Mouse (Mus musculus): ENCODE data around the gene Hist1h1c. TPM values are rescaled to one million over a fixed set of nuclear protein-coding genes. Genes with fewer than 3 reads are reported as not detected.
"Not testable (repeated sequence)": the region's sequence is repeated elsewhere in the genome, so short reads cannot be mapped to it uniquely, and the experiment has no call there.

The Hist1h1c gene
- polyA plus RNA-seq, 1 experiment from 2014 or later: 16.7 TPM

DNA sequence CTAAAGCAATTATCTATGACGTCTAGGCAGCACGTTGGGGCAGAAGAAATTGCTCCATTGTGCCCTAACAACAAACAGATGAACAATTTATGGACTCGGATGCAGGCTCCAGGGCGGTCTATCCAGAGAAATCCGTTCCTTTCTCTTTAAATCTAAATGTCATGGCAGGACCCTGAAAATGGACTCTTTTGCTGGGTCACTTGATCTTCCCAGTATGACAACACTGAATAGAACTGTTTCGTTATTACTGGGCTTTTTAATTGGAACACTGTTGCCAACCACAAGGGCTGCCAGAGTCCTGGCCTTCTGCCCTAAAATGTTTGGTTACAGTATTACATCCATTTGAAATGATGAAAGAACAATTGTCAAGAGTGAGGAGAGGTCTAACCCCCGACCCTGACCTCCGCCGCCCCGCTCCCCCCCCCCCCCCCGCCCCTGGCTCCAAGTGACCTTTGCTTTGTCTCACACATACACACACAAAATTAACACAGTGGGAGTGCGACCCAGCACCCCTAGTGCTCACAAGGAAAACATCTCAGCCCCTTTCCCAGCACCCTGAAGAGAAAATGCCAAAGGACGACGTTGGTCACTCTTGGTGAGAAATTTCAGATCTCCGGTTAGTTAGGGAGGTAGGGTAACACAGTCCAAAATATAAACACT is 28.8 kb upstream of the Hist1h1c start:
- Histone ChIP-seq H3K9me3 (ENCODE audit: control insufficient read depth, low read length) (no peaks in the 10 kb centered on the region), H3K4me3 (replicated peaks; ENCODE audit: low read length) (peak overlapping the region; percentile 35), H3K9ac (replicated peaks; ENCODE audit: low read depth, low read length) (peak overlapping the region; percentile 43), H3K27ac (ENCODE audit: low read length) (no peak overlapping the region), H3K4me2 (ENCODE audit: low read length) (peak overlapping the region; percentile 56), H3K4me1 (replicated peaks; ENCODE audit: control insufficient read depth, insufficient read depth, low read length) (peaks cover 12% of the 10 kb centered on the region), H3K27me3 (replicated peaks; ENCODE audit: control insufficient read depth, insufficient read depth, low read length) (no peaks in the 10 kb centered on the region; the same call in 1 of the 2 replicates), H3K36me3 (ENCODE audit: control insufficient read depth, insufficient read depth) (no peaks in the 10 kb centered on the region)
- whole genome bisulfite sequencing: 15% methylated on average over 15 of the region's 15 CpGs
- no peak for ATAC-seq

DNA sequence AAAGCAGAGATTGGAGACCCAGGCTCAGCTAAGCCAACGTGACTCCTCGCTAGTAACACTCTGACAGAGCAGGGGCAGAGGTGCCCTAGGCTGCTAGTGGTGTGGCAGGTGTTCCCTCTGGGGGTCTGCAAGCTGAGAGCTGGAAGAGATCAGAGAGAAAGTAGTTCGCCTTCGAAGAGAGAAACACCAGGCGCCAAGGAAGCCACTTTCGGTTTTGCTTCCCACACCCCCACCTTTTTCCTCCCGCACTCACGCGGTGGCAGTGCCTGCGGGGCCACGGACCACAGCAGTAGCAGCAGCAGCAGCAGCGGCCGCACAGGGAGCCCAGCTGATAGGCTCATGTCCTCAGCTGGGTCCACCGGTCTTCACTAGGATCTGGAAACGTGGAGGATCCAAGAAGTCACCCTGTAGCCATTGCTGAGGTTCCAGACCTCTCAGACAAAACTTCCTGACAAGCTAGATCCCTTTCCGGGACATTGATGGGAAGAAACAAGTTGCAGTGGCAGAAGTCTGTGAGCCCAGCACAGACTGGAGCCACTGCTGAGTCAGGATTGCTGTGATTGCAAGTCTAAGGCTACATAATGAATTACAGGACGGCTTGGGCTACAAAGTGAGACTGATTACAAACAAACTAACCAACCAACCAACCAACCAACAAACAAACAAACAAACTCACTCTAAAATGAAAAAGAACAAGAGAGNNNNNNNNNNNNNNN is 28.1 kb upstream of the Hist1h1c start, which contains the start of gene Hfe:
Gene Hfe, minus strand, starts transcription at position 481 of the 716 bp plus-strand sequence.
- peaks cover 12% of the 10 kb centered on the region for H3K4me1 ChIP-seq (replicated peaks; ENCODE audit: control insufficient read depth, insufficient read depth, low read length)
- H3K27me3 ChIP-seq (replicated peaks; ENCODE audit: control insufficient read depth, insufficient read depth, low read length): no peaks in the 10 kb centered on the region; the same call in 1 of the 2 replicates
- peak within 1 kb of the TSS; percentile 43 for H3K9ac ChIP-seq (replicated peaks; ENCODE audit: low read depth, low read length)
- peak within 1 kb of the TSS; percentile 56 for H3K4me2 ChIP-seq (ENCODE audit: low read length)
- ATAC-seq: 0 out of 2 replicates have a peak, but pooled peaks have one; percentile 40
- H3K4me3 ChIP-seq (replicated peaks; ENCODE audit: low read length): peak within 1 kb of the TSS; percentile 35
- no peaks in the 10 kb centered on the region for H3K9me3 ChIP-seq (ENCODE audit: control insufficient read depth, low read length)
- no peak within 1 kb of the TSS for H3K27ac ChIP-seq (ENCODE audit: low read length)
- no peaks in the 10 kb centered on the region for H3K36me3 ChIP-seq (ENCODE audit: control insufficient read depth, insufficient read depth)
- 5% methylated on average over 17 of the region's 17 CpGs for WGBS

GRCm38 (mm10) chr13:23716261-23717042 is 22.2 kb upstream of the Hist1h1c start:
- Histone ChIP-seq H3K36me3 (ENCODE audit: control insufficient read depth, insufficient read depth) (no peaks in the 10 kb centered on the region), H3K27ac (ENCODE audit: low read length) (no peak overlapping the region), H3K4me1 (replicated peaks; ENCODE audit: control insufficient read depth, insufficient read depth, low read length) (no peaks in the 10 kb centered on the region), H3K9ac (replicated peaks; ENCODE audit: low read depth, low read length) (no peak overlapping the region), H3K9me3 (ENCODE audit: control insufficient read depth, low read length) (no peaks in the 10 kb centered on the region), H3K4me2 (ENCODE audit: low read length) (no peak overlapping the region), H3K4me3 (replicated peaks; ENCODE audit: low read length) (no peak overlapping the region), H3K27me3 (replicated peaks; ENCODE audit: control insufficient read depth, insufficient read depth, low read length) (no peaks in the 10 kb centered on the region)
- no peak for ATAC-seq
- 87% methylated on average over 5 of the region's 5 CpGs for WGBS

GRCm38 (mm10) chr13:23717176-23717575 is 21.4 kb upstream of the Hist1h1c start:
- Histone ChIP-seq H3K27ac (ENCODE audit: low read length) (no peak overlapping the region), H3K27me3 (replicated peaks; ENCODE audit: control insufficient read depth, insufficient read depth, low read length) (no peaks in the 10 kb centered on the region), H3K36me3 (ENCODE audit: control insufficient read depth, insufficient read depth) (no peaks in the 10 kb centered on the region), H3K4me2 (ENCODE audit: low read length) (no peak overlapping the region), H3K9ac (replicated peaks; ENCODE audit: low read depth, low read length) (no peak overlapping the region), H3K9me3 (ENCODE audit: control insufficient read depth, low read length) (no peaks in the 10 kb centered on the region), H3K4me3 (replicated peaks; ENCODE audit: low read length) (no peak overlapping the region), H3K4me1 (replicated peaks; ENCODE audit: control insufficient read depth, insufficient read depth, low read length) (no peaks in the 10 kb centered on the region)
- WGBS: 63% methylated on average over 11 of the region's 11 CpGs
- no peak for ATAC-seq

GRCm38 (mm10) chr13:23717593-23718245 is 20.9 kb upstream of the Hist1h1c start:
- not testable (repeated sequence) for H3K4me1 ChIP-seq (replicated peaks; ENCODE audit: control insufficient read depth, insufficient read depth, low read length); H3K4me3 ChIP-seq (replicated peaks; ENCODE audit: low read length); H3K27ac ChIP-seq (ENCODE audit: low read length); H3K27me3 ChIP-seq (replicated peaks; ENCODE audit: control insufficient read depth, insufficient read depth, low read length); H3K9ac ChIP-seq (replicated peaks; ENCODE audit: low read depth, low read length); ATAC-seq; H3K9me3 ChIP-seq (ENCODE audit: control insufficient read depth, low read length); H3K4me2 ChIP-seq (ENCODE audit: low read length); H3K36me3 ChIP-seq (ENCODE audit: control insufficient read depth, insufficient read depth)
- 15% methylated on average over 2 of the region's 2 CpGs for WGBS

DNA sequence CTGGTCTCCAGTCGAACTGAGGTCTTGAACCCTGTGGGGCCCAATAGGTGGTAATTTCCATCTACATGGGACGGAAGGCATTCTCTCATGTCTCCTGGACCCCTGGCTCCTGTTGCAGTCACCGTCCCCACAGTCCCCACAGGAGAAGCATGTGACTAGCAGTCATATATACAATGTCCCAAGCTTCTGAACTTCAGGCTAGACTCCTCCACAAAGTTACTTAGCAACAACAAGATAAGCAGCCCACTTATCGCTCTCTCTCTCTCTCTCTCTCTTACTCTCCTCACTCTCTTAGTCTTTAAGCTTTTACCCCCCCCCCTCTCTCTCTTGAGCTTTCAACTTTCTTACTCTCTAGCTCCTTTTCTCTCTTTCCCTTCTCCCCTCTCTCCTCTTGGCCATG is 14.4 kb upstream of the Hist1h1c start:
- H3K36me3 ChIP-seq (ENCODE audit: control insufficient read depth, insufficient read depth): no peaks in the 10 kb centered on the region
- no peak for ATAC-seq
- H3K27ac ChIP-seq (ENCODE audit: low read length): no peak overlapping the region
- no peak overlapping the region for H3K9ac ChIP-seq (replicated peaks; ENCODE audit: low read depth, low read length)
- no peaks in the 10 kb centered on the region for H3K9me3 ChIP-seq (ENCODE audit: control insufficient read depth, low read length)
- no peaks in the 10 kb centered on the region for H3K4me1 ChIP-seq (replicated peaks; ENCODE audit: control insufficient read depth, insufficient read depth, low read length)
- WGBS: 91% methylated on average over 4 of the region's 4 CpGs
- no peak overlapping the region for H3K4me3 ChIP-seq (replicated peaks; ENCODE audit: low read length)
- no peak overlapping the region for H3K4me2 ChIP-seq (ENCODE audit: low read length)
- H3K27me3 ChIP-seq (replicated peaks; ENCODE audit: control insufficient read depth, insufficient read depth, low read length): no peaks in the 10 kb centered on the region

DNA sequence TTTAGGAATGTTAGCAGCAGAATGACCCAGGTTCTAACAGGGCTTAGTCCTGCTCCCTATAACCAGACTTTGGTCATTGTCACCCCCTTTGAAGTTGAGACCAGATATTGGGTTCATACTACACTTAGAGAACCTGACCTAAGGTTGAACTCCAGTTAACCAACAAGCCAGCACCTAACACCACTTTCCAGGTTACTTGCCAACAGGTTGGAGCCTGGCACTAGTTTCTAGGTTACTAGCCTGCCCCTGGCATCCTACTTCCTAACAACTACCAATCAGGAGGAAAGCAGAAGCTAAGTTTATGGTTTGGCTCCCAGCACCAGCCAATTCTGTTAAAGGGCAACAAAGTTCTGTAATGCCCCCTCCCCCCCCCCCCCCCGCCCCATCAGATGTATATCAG is 13.4 kb upstream of the Hist1h1c start:
- Histone ChIP-seq H3K4me3 (replicated peaks; ENCODE audit: low read length) (no peak overlapping the region), H3K4me1 (replicated peaks; ENCODE audit: control insufficient read depth, insufficient read depth, low read length) (no peaks in the 10 kb centered on the region), H3K9me3 (ENCODE audit: control insufficient read depth, low read length) (no peaks in the 10 kb centered on the region), H3K9ac (replicated peaks; ENCODE audit: low read depth, low read length) (no peak overlapping the region), H3K27me3 (replicated peaks; ENCODE audit: control insufficient read depth, insufficient read depth, low read length) (no peaks in the 10 kb centered on the region), H3K27ac (ENCODE audit: low read length) (no peak overlapping the region), H3K4me2 (ENCODE audit: low read length) (no peak overlapping the region), H3K36me3 (ENCODE audit: control insufficient read depth, insufficient read depth) (no peaks in the 10 kb centered on the region)
- WGBS: no CpG with 5 or more reads among the region's 1 CpGs
- no peak for ATAC-seq

- no peaks in the 10 kb centered on the region for H3K36me3 ChIP-seq (ENCODE audit: control insufficient read depth, insufficient read depth)
- H3K9me3 ChIP-seq (ENCODE audit: control insufficient read depth, low read length): no peaks in the 10 kb centered on the region
- H3K27me3 ChIP-seq (replicated peaks; ENCODE audit: control insufficient read depth, insufficient read depth, low read length): no peaks in the 10 kb centered on the region
- no peak overlapping the region for H3K27ac ChIP-seq (ENCODE audit: low read length)
- no peak for ATAC-seq
- H3K9ac ChIP-seq (replicated peaks; ENCODE audit: low read depth, low read length): no peak overlapping the region
- H3K4me2 ChIP-seq (ENCODE audit: low read length): no peak overlapping the region
- WGBS: 91% methylated on average over 18 of the region's 18 CpGs
- no peaks in the 10 kb centered on the region for H3K4me1 ChIP-seq (replicated peaks; ENCODE audit: control insufficient read depth, insufficient read depth, low read length)
- no peak overlapping the region for H3K4me3 ChIP-seq (replicated peaks; ENCODE audit: low read length)
Measured at GRCm38 (mm10) chr13:23728472-23729191, 10.0 kb upstream of the Hist1h1c start.
